Mouse (Mus musculus): ENCODE results near the gene Trabd2b.

DNA sequence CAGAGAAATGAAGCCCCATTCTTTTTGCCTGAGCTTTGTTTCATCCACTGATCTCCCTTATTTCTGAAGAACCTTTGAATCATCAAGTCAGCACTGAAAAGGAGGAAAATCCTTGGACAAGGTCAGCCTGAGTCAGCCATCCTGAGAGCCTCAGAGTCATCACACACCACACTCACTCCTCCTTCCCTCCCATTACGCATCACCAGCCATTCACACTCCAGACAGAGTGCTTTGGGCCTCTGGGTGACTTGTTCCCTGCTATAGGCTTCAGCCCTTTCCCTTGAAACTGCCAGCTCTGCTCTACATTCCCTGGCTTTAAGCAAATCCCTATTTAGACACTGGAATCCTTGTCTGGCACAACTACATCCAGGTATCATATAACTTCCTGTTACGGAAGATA, 45.2 kb upstream of the Trabd2b start:
- no peak for TF ChIP-seq KAT2A (conservative IDR thresholded peaks at IDR 0.05; ENCODE audit: low read depth, low read length)
- no peak for TF ChIP-seq SIN3A (IDR thresholded peaks at IDR 0.05; ENCODE audit: low read length)
- TF ChIP-seq E2F4 (IDR thresholded peaks at IDR 0.05; ENCODE audit: borderline replicate concordance, low read depth, low read length): no peak
- TF ChIP-seq POLR2A (IDR thresholded peaks at IDR 0.05; ENCODE audit: control insufficient read depth in 1 of 2, insufficient read depth in 1 of 2, low read depth in 1 of 2, low read length in 2 of 2, poor library complexity in 1 of 2): no peak
- no peak for TF ChIP-seq TBP (IDR thresholded peaks at IDR 0.05; ENCODE audit: low read depth, low read length)
